Mouse (Mus musculus): ENCODE measurements around the gene Olfr1000. TPM values are rescaled to one million over a fixed set of nuclear protein-coding genes. Genes with fewer than 3 reads are reported as not detected.
A peak's percentile ranks its signal among the peaks of the same experiment; 100 is the strongest.
"Not testable (repeated sequence)": the region's sequence is repeated elsewhere in the genome, so short reads cannot be mapped to it uniquely, and the experiment has no call there.

Gene Olfr1000
- polyA plus RNA-seq (2014; fragmentation: Nextera tagmentation; extraction: Ambion mirVana): not detected in 2 replicates

- DNase-seq (ENCODE audit: low spot score) (no peak), ATAC-seq (ENCODE audit: insufficient read depth, low FRiP score, low TSS enrichment) (no peak)
- Histone ChIP-seq H3K4me2 (ENCODE audit: low read depth) (no peak within 1 kb of the TSS), H3K27me3 (ENCODE audit: control insufficient read depth, insufficient read depth, low read length) (no peaks in the 10 kb centered on the region), H3K9me3 (ENCODE audit: control insufficient read depth, low read length) (no peaks in the 10 kb centered on the region), H3K9ac (ENCODE audit: low read length) (no peak within 1 kb of the TSS), H3K27ac (ENCODE audit: low read depth, low read length) (no peak within 1 kb of the TSS), H3K36me3 (ENCODE audit: control insufficient read depth, insufficient read depth, low read length) (no peaks in the 10 kb centered on the region), H3K4me1 (ENCODE audit: control insufficient read depth, insufficient read depth, low read length) (no peaks in the 10 kb centered on the region), H3K4me3 (ENCODE audit: low read depth, low read length) (no peak within 1 kb of the TSS)
- 79% methylated on average over 1 of the region's 1 CpGs for WGBS
Measured at GRCm38 (mm10) chr2:85611803-85612202, at the start of gene Olfr1000. Gene Olfr1000, minus strand, starts transcription at chr2:85611903.

- no peak within 1 kb of the TSS for H3K9ac ChIP-seq (ENCODE audit: low read length)
- H3K27me3 ChIP-seq (ENCODE audit: control insufficient read depth, insufficient read depth, low read length): no peaks in the 10 kb centered on the region
- DNase-seq (ENCODE audit: low spot score) (no peak), ATAC-seq (ENCODE audit: insufficient read depth, low FRiP score, low TSS enrichment) (no peak)
- no peak within 1 kb of the TSS for H3K27ac ChIP-seq (ENCODE audit: low read depth, low read length)
- H3K4me2 ChIP-seq (ENCODE audit: low read depth): no peak within 1 kb of the TSS
- WGBS: 96% methylated on average over 1 of the region's 1 CpGs
- no peaks in the 10 kb centered on the region for H3K9me3 ChIP-seq (ENCODE audit: control insufficient read depth, low read length)
- no peaks in the 10 kb centered on the region for H3K36me3 ChIP-seq (ENCODE audit: control insufficient read depth, insufficient read depth, low read length)
- H3K4me1 ChIP-seq (ENCODE audit: control insufficient read depth, insufficient read depth, low read length): no peaks in the 10 kb centered on the region
- H3K4me3 ChIP-seq (ENCODE audit: low read depth, low read length): no peak within 1 kb of the TSS
Measured at GRCm38 (mm10) chr2:85650604-85651003, 38.9 kb upstream of the Olfr1000 start, which contains the start of gene Olfr1002. Gene Olfr1002, minus strand, starts transcription at chr2:85650704.

- 75% methylated on average over 2 of the region's 2 CpGs for WGBS
Measured at GRCm38 (mm10) chr2:85588648-85589047, 23.1 kb downstream of the Olfr1000 start, which contains the start of gene Olfr998. Gene Olfr998, plus strand, starts transcription at chr2:85588948.

GRCm38 (mm10) chr2:85578915-85579314 is 32.8 kb downstream of the Olfr1000 start, which contains the start of gene Olfr996:
Gene Olfr996, plus strand, starts transcription at chr2:85579215.
- no peaks in the 10 kb centered on the region for H3K36me3 ChIP-seq (ENCODE audit: control insufficient read depth, insufficient read depth, low read length)
- H3K4me3 ChIP-seq (ENCODE audit: low read depth, low read length): no peak within 1 kb of the TSS
- no peak within 1 kb of the TSS for H3K4me2 ChIP-seq (ENCODE audit: low read depth)
- DNase-seq (ENCODE audit: low spot score) (no peak), ATAC-seq (ENCODE audit: insufficient read depth, low FRiP score, low TSS enrichment) (no peak)
- H3K27ac ChIP-seq (ENCODE audit: low read depth, low read length): no peak within 1 kb of the TSS
- H3K27me3 ChIP-seq (ENCODE audit: control insufficient read depth, insufficient read depth, low read length): no peaks in the 10 kb centered on the region
- H3K9ac ChIP-seq (ENCODE audit: low read length): no peak within 1 kb of the TSS
- no peaks in the 10 kb centered on the region for H3K4me1 ChIP-seq (ENCODE audit: control insufficient read depth, insufficient read depth, low read length)
- H3K9me3 ChIP-seq (ENCODE audit: control insufficient read depth, low read length): no peaks in the 10 kb centered on the region

More at GRCm38 (mm10) chr2:85588648-85589047, 23.1 kb downstream of the Olfr1000 start, which contains the start of gene Olfr998:
- not testable (repeated sequence) for H3K4me1 ChIP-seq (ENCODE audit: control insufficient read depth, insufficient read depth, low read length); H3K9ac ChIP-seq (ENCODE audit: low read length); DNase-seq (ENCODE audit: low spot score); H3K4me2 ChIP-seq (ENCODE audit: low read depth); H3K27me3 ChIP-seq (ENCODE audit: control insufficient read depth, insufficient read depth, low read length); H3K27ac ChIP-seq (ENCODE audit: low read depth, low read length); ATAC-seq (ENCODE audit: insufficient read depth, low FRiP score, low TSS enrichment); H3K36me3 ChIP-seq (ENCODE audit: control insufficient read depth, insufficient read depth, low read length); H3K9me3 ChIP-seq (ENCODE audit: control insufficient read depth, low read length); H3K4me3 ChIP-seq (ENCODE audit: low read depth, low read length)

- Histone ChIP-seq H3K4me1 (ENCODE audit: control insufficient read depth, insufficient read depth, low read length) (no peaks in the 10 kb centered on the region), H3K4me2 (ENCODE audit: low read depth) (no peak overlapping the region), H3K27ac (ENCODE audit: low read depth, low read length) (no peak overlapping the region), H3K9ac (ENCODE audit: low read length) (no peak overlapping the region), H3K27me3 (ENCODE audit: control insufficient read depth, insufficient read depth, low read length) (no peaks in the 10 kb centered on the region), H3K4me3 (ENCODE audit: low read depth, low read length) (no peak overlapping the region), H3K36me3 (ENCODE audit: control insufficient read depth, insufficient read depth, low read length) (no peaks in the 10 kb centered on the region), H3K9me3 (ENCODE audit: control insufficient read depth, low read length) (no peaks in the 10 kb centered on the region)
- WGBS: 24% methylated on average over 4 of the region's 4 CpGs
- ATAC-seq (ENCODE audit: insufficient read depth, low FRiP score, low TSS enrichment): peak; percentile 83
- peak; percentile 42 for DNase-seq (ENCODE audit: low spot score)
Measured at GRCm38 (mm10) chr2:85561187-85561586, 50.5 kb downstream of the Olfr1000 start.

- no peak overlapping the region for H3K9ac ChIP-seq (ENCODE audit: low read length)
- 74% methylated on average over 4 of the region's 4 CpGs for WGBS
- no peak for ATAC-seq (ENCODE audit: insufficient read depth, low FRiP score, low TSS enrichment)
Measured at GRCm38 (mm10) chr2:85560226-85560625, 51.5 kb downstream of the Olfr1000 start.

More at GRCm38 (mm10) chr2:85560226-85560625, 51.5 kb downstream of the Olfr1000 start:
- Histone ChIP-seq H3K4me2 (ENCODE audit: low read depth) (no peak overlapping the region), H3K4me3 (ENCODE audit: low read depth, low read length) (no peak overlapping the region), H3K27ac (ENCODE audit: low read depth, low read length) (no peak overlapping the region), H3K36me3 (ENCODE audit: control insufficient read depth, insufficient read depth, low read length) (no peaks in the 10 kb centered on the region), H3K4me1 (ENCODE audit: control insufficient read depth, insufficient read depth, low read length) (no peaks in the 10 kb centered on the region), H3K9me3 (ENCODE audit: control insufficient read depth, low read length) (no peaks in the 10 kb centered on the region), H3K27me3 (ENCODE audit: control insufficient read depth, insufficient read depth, low read length) (no peaks in the 10 kb centered on the region)
- no peak for DNase-seq (ENCODE audit: low spot score)

Other genes starting within 250 kb of the Olfr1000 start
- not detected in 2 replicates for gene Olfr988, start 248.7 kb downstream of the Olfr1000 start, polyA plus RNA-seq (2014; fragmentation: Nextera tagmentation; extraction: Ambion mirVana)
- not detected in 2 replicates for gene Olfr992, start 202.4 kb downstream of the Olfr1000 start, polyA plus RNA-seq (2014; fragmentation: Nextera tagmentation; extraction: Ambion mirVana)
- not detected in 2 replicates for gene Olfr993, start 197.0 kb downstream of the Olfr1000 start, polyA plus RNA-seq (2014; fragmentation: Nextera tagmentation; extraction: Ambion mirVana)
- gene Olfr994, start 175.5 kb downstream of the Olfr1000 start, polyA plus RNA-seq (2014; fragmentation: Nextera tagmentation; extraction: Ambion mirVana): not detected in 2 replicates
- not detected in 2 replicates for gene Olfr995, start 168.3 kb downstream of the Olfr1000 start, polyA plus RNA-seq (2014; fragmentation: Nextera tagmentation; extraction: Ambion mirVana)
- gene 4833423E24Rik, start 92.9 kb downstream of the Olfr1000 start, polyA plus RNA-seq (2014; fragmentation: Nextera tagmentation; extraction: Ambion mirVana): not detected in 2 replicates
- gene Olfr996, start 32.7 kb downstream of the Olfr1000 start, polyA plus RNA-seq (2014; fragmentation: Nextera tagmentation; extraction: Ambion mirVana): not detected in 2 replicates
- gene Olfr998, start 23.0 kb downstream of the Olfr1000 start, polyA plus RNA-seq (2014; fragmentation: Nextera tagmentation; extraction: Ambion mirVana): not detected in 2 replicates
- not detected in 2 replicates for gene Olfr1002, start 38.8 kb upstream of the Olfr1000 start, polyA plus RNA-seq (2014; fragmentation: Nextera tagmentation; extraction: Ambion mirVana)
- gene Olfr154, start 52.6 kb upstream of the Olfr1000 start, polyA plus RNA-seq (2014; fragmentation: Nextera tagmentation; extraction: Ambion mirVana): not detected in 2 replicates
- not detected in 2 replicates for gene Olfr1006, start 66.9 kb upstream of the Olfr1000 start, polyA plus RNA-seq (2014; fragmentation: Nextera tagmentation; extraction: Ambion mirVana)
- gene Olfr1008, start 77.5 kb upstream of the Olfr1000 start, polyA plus RNA-seq (2014; fragmentation: Nextera tagmentation; extraction: Ambion mirVana): not detected in 2 replicates
- gene Olfr1009, start 103.5 kb upstream of the Olfr1000 start, polyA plus RNA-seq (2014; fragmentation: Nextera tagmentation; extraction: Ambion mirVana): not detected in 2 replicates
- gene Olfr1012, start 150.9 kb upstream of the Olfr1000 start, polyA plus RNA-seq (2014; fragmentation: Nextera tagmentation; extraction: Ambion mirVana): not detected in 2 replicates
- not detected in 2 replicates for gene Olfr1013, start 155.2 kb upstream of the Olfr1000 start, polyA plus RNA-seq (2014; fragmentation: Nextera tagmentation; extraction: Ambion mirVana)
- gene Olfr1014, start 160.8 kb upstream of the Olfr1000 start, polyA plus RNA-seq (2014; fragmentation: Nextera tagmentation; extraction: Ambion mirVana): not detected in 2 replicates
- gene Olfr1015, start 170.1 kb upstream of the Olfr1000 start, polyA plus RNA-seq (2014; fragmentation: Nextera tagmentation; extraction: Ambion mirVana): not detected in 2 replicates
- gene Olfr1016, start 190.6 kb upstream of the Olfr1000 start, polyA plus RNA-seq (2014; fragmentation: Nextera tagmentation; extraction: Ambion mirVana): not detected in 2 replicates
- not detected in 2 replicates for gene Olfr1018, start 206.6 kb upstream of the Olfr1000 start, polyA plus RNA-seq (2014; fragmentation: Nextera tagmentation; extraction: Ambion mirVana)
- gene Olfr1019, start 233.6 kb upstream of the Olfr1000 start, polyA plus RNA-seq (2014; fragmentation: Nextera tagmentation; extraction: Ambion mirVana): not detected in 2 replicates
- not detected in 2 replicates for gene Olfr1020, start 235.1 kb upstream of the Olfr1000 start, polyA plus RNA-seq (2014; fragmentation: Nextera tagmentation; extraction: Ambion mirVana)